Mouse (Mus musculus) E14TG2a.4 (cell line): Measurements from ENCODE around the gene Cacng7.

Experiments used
- H3K27me3 ChIP-seq: 2 replicates; pipeline ENCODE4 v1.6.1; 2014; ENCODE audit warnings: low read length, control low read depth; ENCODE audit not compliant: insufficient read depth
- H3K36me3 ChIP-seq: 2 replicates; pipeline ENCODE4 v1.6.1; 2014; ENCODE audit warnings: low read length, control low read depth; ENCODE audit not compliant: insufficient read depth
- H3K4me1 ChIP-seq: replicated peaks from 2 replicates; pipeline ENCODE4 v1.6.1; 2014; ENCODE audit warnings: low read depth, low read length, control low read depth
- H3K4me3 ChIP-seq: replicated peaks from 2 replicates; pipeline ENCODE4 v1.5.1; 2014; ENCODE audit warnings: mild to moderate bottlenecking, low read length
- H3K9me3 ChIP-seq: 2 replicates; pipeline ENCODE4 v1.6.1; 2014; ENCODE audit warnings: low read length, control low read depth
- CTCF ChIP-seq: conservative IDR thresholded peaks from 2 replicates; pipeline ENCODE4 v1.5.1; 2014; ENCODE audit warnings: low read length
- NANOG ChIP-seq: IDR thresholded peaks from 2 replicates; pipeline ENCODE4 v1.6.1; 2014; ENCODE audit warnings: borderline replicate concordance, low read length, mixed read lengths
- POU5F1 ChIP-seq: IDR thresholded peaks from 2 replicates; pipeline ENCODE4 v1.6.1; 2014; ENCODE audit warnings: low read length, borderline replicate concordance

Cacng7 gene

GRCm38 (mm10) chr7:3314121-3314520, 18.6 kb upstream of the Cacng7 start:
- Histone ChIP-seq H3K27me3 (no peaks in the 10 kb centered on the region), H3K4me3 (no peak overlapping the region), H3K4me1 (peaks cover 5% of the 10 kb centered on the region), H3K36me3 (peaks cover 51% of the 10 kb centered on the region), H3K9me3 (no peaks in the 10 kb centered on the region)
- no peak for TF ChIP-seq POU5F1
- no peak for TF ChIP-seq CTCF
- TF ChIP-seq NANOG = no peak

- H3K36me3 ChIP-seq = peaks cover 63% of the 10 kb centered on the region
- no peak overlapping the region for H3K4me3 ChIP-seq
- no peaks in the 10 kb centered on the region for H3K27me3 ChIP-seq
- H3K9me3 ChIP-seq = no peaks in the 10 kb centered on the region
- TF ChIP-seq CTCF = no peak
- TF ChIP-seq POU5F1 = no peak
- no peak for TF ChIP-seq NANOG
- H3K4me1 ChIP-seq = no peaks in the 10 kb centered on the region; the same call in none of the 2 replicates
Observed at GRCm38 (mm10) chr7:3317704-3318103, 15.1 kb upstream of the Cacng7 start.

- Histone ChIP-seq H3K4me3 (no peak overlapping the region), H3K9me3 (no peaks in the 10 kb centered on the region), H3K36me3 (peaks cover 59% of the 10 kb centered on the region), H3K27me3 (no peaks in the 10 kb centered on the region), H3K4me1 (no peaks in the 10 kb centered on the region; the same call in none of the 2 replicates)
- no peak for TF ChIP-seq CTCF
Observed at GRCm38 (mm10) chr7:3320856-3321255, 11.9 kb upstream of the Cacng7 start.

GRCm38 (mm10) chr7:3323826-3324225, 8.9 kb upstream of the Cacng7 start:
- Histone ChIP-seq H3K27me3 (no peaks in the 10 kb centered on the region), H3K9me3 (no peaks in the 10 kb centered on the region), H3K4me3 (no peak overlapping the region), H3K36me3 (peaks cover 63% of the 10 kb centered on the region), H3K4me1 (peaks cover 6% of the 10 kb centered on the region; the same call in 1 of the 2 replicates)
- TF ChIP-seq CTCF (no peak), POU5F1 (no peak), NANOG (no peak)

GRCm38 (mm10) chr7:3327961-3328360, 4.8 kb upstream of the Cacng7 start:
- no peak overlapping the region for H3K4me3 ChIP-seq
- TF ChIP-seq CTCF = no peak
- TF ChIP-seq POU5F1 = no peak

GRCm38 (mm10) chr7:3329776-3330546, 2.8 kb upstream of the Cacng7 start:
- TF ChIP-seq CTCF (peak; percentile 88), POU5F1 (no peak), NANOG (no peak)
- H3K9me3 ChIP-seq = no peaks in the 10 kb centered on the region
- H3K27me3 ChIP-seq = peaks cover 21% of the 10 kb centered on the region
- H3K4me3 ChIP-seq = peak overlapping the region; percentile 54
- peaks cover 26% of the 10 kb centered on the region for H3K36me3 ChIP-seq
- H3K4me1 ChIP-seq = peaks cover 51% of the 10 kb centered on the region

More at GRCm38 (mm10) chr7:3327961-3328360, 4.8 kb upstream of the Cacng7 start:
- Histone ChIP-seq H3K4me1 (peaks cover 38% of the 10 kb centered on the region), H3K27me3 (peaks cover 5% of the 10 kb centered on the region; the same call in 1 of the 2 replicates), H3K9me3 (no peaks in the 10 kb centered on the region), H3K36me3 (peaks cover 40% of the 10 kb centered on the region)

- no peak for TF ChIP-seq NANOG
- TF ChIP-seq POU5F1 = no peak
- no peak for TF ChIP-seq CTCF
Observed at GRCm38 (mm10) chr7:3331171-3331570, 1.6 kb upstream of the Cacng7 start.

GRCm38 (mm10) chr7:3331581-3332223, 1.1 kb upstream of the Cacng7 start:
- Histone ChIP-seq H3K4me1 (peaks cover 64% of the 10 kb centered on the region), H3K9me3 (no peaks in the 10 kb centered on the region), H3K27me3 (peaks cover 23% of the 10 kb centered on the region), H3K36me3 (peaks cover 23% of the 10 kb centered on the region), H3K4me3 (peak overlapping the region; percentile 83)
- TF ChIP-seq CTCF (no peak), NANOG (no peak), POU5F1 (no peak)

More at GRCm38 (mm10) chr7:3331171-3331570, 1.6 kb upstream of the Cacng7 start:
- Histone ChIP-seq H3K4me1 (peaks cover 59% of the 10 kb centered on the region), H3K4me3 (peak overlapping the region; percentile 83), H3K36me3 (peaks cover 23% of the 10 kb centered on the region), H3K9me3 (no peaks in the 10 kb centered on the region), H3K27me3 (peaks cover 23% of the 10 kb centered on the region)

- peaks cover 21% of the 10 kb centered on the region for H3K36me3 ChIP-seq
- no peaks in the 10 kb centered on the region for H3K9me3 ChIP-seq
- TF ChIP-seq NANOG (no peak), POU5F1 (no peak), CTCF (no peak)
- peak overlapping the region; percentile 83 for H3K4me3 ChIP-seq
- H3K4me1 ChIP-seq = peaks cover 66% of the 10 kb centered on the region
- H3K27me3 ChIP-seq = peaks cover 23% of the 10 kb centered on the region
Observed at GRCm38 (mm10) chr7:3332224-3332615, 535 bp upstream of the Cacng7 start.
